Mouse (Mus musculus): ENCODE measurements around the gene Camk2g. TPM values are rescaled to one million over a fixed set of nuclear protein-coding genes. Genes with fewer than 3 reads are reported as not detected.

Gene Camk2g
- polyA plus RNA-seq, 1 experiment from 2014 or later = 180 TPM

- Histone ChIP-seq H3K36me3 (ENCODE audit: control insufficient read depth, insufficient read depth, low read length) (peaks cover 14% of the 10 kb centered on the region), H3K9me3 (replicated peaks; ENCODE audit: control insufficient read depth, low read length, poor library complexity, severe bottlenecking) (no peaks in the 10 kb centered on the region), H3K4me2 (ENCODE audit: low read length) (no peak overlapping the region), H3K9ac (ENCODE audit: low read depth, low read length) (no peak overlapping the region), H3K27ac (ENCODE audit: low read length) (no peak overlapping the region), H3K4me1 (ENCODE audit: control insufficient read depth, insufficient read depth, low read length) (peaks cover 8% of the 10 kb centered on the region), H3K27me3 (ENCODE audit: control insufficient read depth, insufficient read depth, low read depth, low read length) (no peaks in the 10 kb centered on the region), H3K4me3 (ENCODE audit: low read depth, low read length) (no peak overlapping the region)
- WGBS = 82% methylated on average over 7 of the region's 7 CpGs
- ATAC-seq = no peak
These were observed 9.2 kb downstream of the Camk2g start for GRCm38 (mm10) chr14:20784708-20785107.

DNA sequence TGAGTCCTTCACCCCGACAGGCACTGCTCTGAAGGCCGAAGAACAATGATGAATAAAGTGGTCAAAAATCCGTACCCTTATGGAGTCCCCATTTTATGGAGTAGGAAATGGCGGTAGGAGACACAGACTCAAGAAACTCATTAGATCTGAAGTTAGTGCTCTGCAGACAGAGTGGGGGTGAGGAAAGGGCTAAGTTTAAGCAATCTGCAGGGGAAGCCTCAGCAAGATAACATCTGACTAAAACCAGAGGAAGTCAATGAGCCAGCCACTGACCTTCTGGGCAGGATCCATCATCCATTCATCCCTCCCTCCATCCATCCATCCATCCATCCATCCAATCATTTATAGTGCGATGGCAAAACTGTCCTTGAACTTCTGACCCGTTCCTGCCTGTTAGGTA, 10.4 kb downstream of the Camk2g start:
- Histone ChIP-seq H3K27me3 (ENCODE audit: control insufficient read depth, insufficient read depth, low read depth, low read length) (no peaks in the 10 kb centered on the region), H3K4me2 (ENCODE audit: low read length) (no peak overlapping the region), H3K36me3 (ENCODE audit: control insufficient read depth, insufficient read depth, low read length) (peaks cover 20% of the 10 kb centered on the region), H3K4me3 (ENCODE audit: low read depth, low read length) (no peak overlapping the region), H3K9ac (ENCODE audit: low read depth, low read length) (no peak overlapping the region), H3K27ac (ENCODE audit: low read length) (no peak overlapping the region), H3K9me3 (replicated peaks; ENCODE audit: control insufficient read depth, low read length, poor library complexity, severe bottlenecking) (no peaks in the 10 kb centered on the region), H3K4me1 (ENCODE audit: control insufficient read depth, insufficient read depth, low read length) (peaks cover 6% of the 10 kb centered on the region; the same call in 1 of the 2 replicates)
- WGBS = 93% methylated on average over 6 of the region's 6 CpGs
- ATAC-seq = no peak

DNA sequence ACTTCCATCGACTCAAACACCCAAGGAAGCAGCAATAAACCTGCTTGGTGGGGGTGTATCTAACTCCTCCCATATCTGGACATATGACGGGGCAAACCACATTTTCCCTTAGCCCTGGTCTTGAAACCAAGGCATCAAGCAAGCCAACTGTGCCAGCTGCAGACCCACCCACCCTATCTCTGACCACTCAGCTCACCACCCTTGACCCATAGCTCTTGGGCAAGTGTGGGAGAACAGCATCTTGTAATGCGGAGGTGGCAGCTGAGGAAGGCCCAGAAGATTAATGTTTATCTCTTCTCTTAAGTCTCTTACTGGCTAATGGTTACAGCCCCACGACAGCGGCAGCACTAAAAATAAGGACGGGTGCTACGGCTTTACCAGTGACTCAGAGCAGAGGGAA, 11.0 kb downstream of the Camk2g start:
- ATAC-seq = no peak
- Histone ChIP-seq H3K9me3 (replicated peaks; ENCODE audit: control insufficient read depth, low read length, poor library complexity, severe bottlenecking) (no peaks in the 10 kb centered on the region), H3K4me3 (ENCODE audit: low read depth, low read length) (no peak overlapping the region), H3K27me3 (ENCODE audit: control insufficient read depth, insufficient read depth, low read depth, low read length) (no peaks in the 10 kb centered on the region), H3K4me1 (ENCODE audit: control insufficient read depth, insufficient read depth, low read length) (peaks cover 6% of the 10 kb centered on the region; the same call in 1 of the 2 replicates), H3K36me3 (ENCODE audit: control insufficient read depth, insufficient read depth, low read length) (peaks cover 26% of the 10 kb centered on the region), H3K4me2 (ENCODE audit: low read length) (no peak overlapping the region), H3K27ac (ENCODE audit: low read length) (no peak overlapping the region), H3K9ac (ENCODE audit: low read depth, low read length) (no peak overlapping the region)
- WGBS = 95% methylated on average over 7 of the region's 7 CpGs

DNA sequence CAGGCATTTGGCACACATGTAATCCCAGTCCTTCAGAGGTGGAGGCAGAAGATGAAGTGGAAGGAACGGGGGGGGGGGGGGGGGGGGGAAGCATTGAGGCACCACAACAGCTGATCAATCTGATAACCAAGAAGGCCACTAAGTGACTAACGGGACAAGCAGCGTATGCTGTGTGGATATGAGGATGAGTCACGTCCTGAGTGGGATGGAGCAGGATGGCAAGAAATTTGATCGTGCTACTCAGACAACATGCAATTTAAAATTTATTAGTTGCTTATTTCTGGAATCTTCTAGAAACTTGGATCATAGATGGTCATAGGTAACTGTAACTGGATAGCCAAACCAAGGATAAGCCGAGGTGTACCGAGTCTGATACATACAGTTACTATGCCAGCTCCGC, 13.7 kb downstream of the Camk2g start:
- H3K4me1 ChIP-seq (ENCODE audit: control insufficient read depth, insufficient read depth, low read length) = peaks cover 5% of the 10 kb centered on the region
- peaks cover 22% of the 10 kb centered on the region for H3K36me3 ChIP-seq (ENCODE audit: control insufficient read depth, insufficient read depth, low read length)
- no peak for ATAC-seq
- H3K9ac ChIP-seq (ENCODE audit: low read depth, low read length) = no peak overlapping the region
- H3K9me3 ChIP-seq (replicated peaks; ENCODE audit: control insufficient read depth, low read length, poor library complexity, severe bottlenecking) = no peaks in the 10 kb centered on the region
- WGBS = 90% methylated on average over 8 of the region's 8 CpGs
- H3K4me2 ChIP-seq (ENCODE audit: low read length) = no peak overlapping the region
- H3K27ac ChIP-seq (ENCODE audit: low read length) = no peak overlapping the region
- H3K27me3 ChIP-seq (ENCODE audit: control insufficient read depth, insufficient read depth, low read depth, low read length) = no peaks in the 10 kb centered on the region
- H3K4me3 ChIP-seq (ENCODE audit: low read depth, low read length) = no peak overlapping the region

DNA sequence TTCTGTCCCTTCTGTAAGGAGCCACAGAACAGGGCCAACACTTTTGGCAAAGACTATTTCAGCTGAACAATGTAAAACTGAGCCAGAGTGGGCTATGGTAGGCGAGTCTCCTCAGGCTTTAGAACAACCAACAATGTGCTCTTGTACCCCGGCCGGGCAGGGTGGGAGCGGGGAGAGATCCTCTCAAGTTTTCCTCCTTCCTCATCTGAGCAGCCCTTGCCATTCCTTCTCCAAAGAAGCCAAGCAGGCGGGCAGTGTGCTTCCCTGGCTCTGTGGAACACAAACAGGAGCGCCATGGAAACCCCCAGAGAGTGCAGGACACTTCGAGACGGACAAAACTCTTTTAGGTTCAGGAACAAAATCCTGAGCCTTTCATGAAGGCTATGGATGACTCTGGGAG, 15.4 kb downstream of the Camk2g start:
- ATAC-seq = peak; percentile 61; the same call in 1 of the 2 replicates
- H3K4me3 ChIP-seq (ENCODE audit: low read depth, low read length) = no peak overlapping the region
- H3K27ac ChIP-seq (ENCODE audit: low read length) = peak overlapping the region; percentile 43; the same call in 1 of the 2 replicates
- H3K36me3 ChIP-seq (ENCODE audit: control insufficient read depth, insufficient read depth, low read length) = peaks cover 16% of the 10 kb centered on the region
- no peak overlapping the region for H3K4me2 ChIP-seq (ENCODE audit: low read length)
- H3K9ac ChIP-seq (ENCODE audit: low read depth, low read length) = no peak overlapping the region
- H3K4me1 ChIP-seq (ENCODE audit: control insufficient read depth, insufficient read depth, low read length) = peaks cover 10% of the 10 kb centered on the region
- 78% methylated on average over 8 of the region's 8 CpGs for WGBS
- no peaks in the 10 kb centered on the region for H3K27me3 ChIP-seq (ENCODE audit: control insufficient read depth, insufficient read depth, low read depth, low read length)
- H3K9me3 ChIP-seq (replicated peaks; ENCODE audit: control insufficient read depth, low read length, poor library complexity, severe bottlenecking) = no peaks in the 10 kb centered on the region

DNA sequence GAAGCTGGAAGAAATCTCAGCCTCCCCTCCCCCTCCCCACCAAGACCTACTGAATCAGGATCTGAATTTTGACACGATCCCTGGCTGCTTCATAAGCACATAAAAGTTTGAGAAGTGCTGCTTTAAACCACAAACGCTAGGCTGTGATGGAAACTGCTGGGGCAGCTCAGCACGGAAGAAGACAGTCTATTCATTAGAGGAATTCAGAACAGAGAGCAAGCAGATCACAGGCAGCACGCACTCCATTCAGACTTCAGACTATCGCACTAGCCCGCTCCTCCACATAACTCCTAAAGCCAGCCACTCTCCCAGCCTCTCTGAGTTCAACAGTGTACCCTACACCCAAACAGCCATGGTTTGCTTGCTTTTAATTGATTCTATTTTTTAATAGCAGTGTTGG, 18.2 kb downstream of the Camk2g start:
- Histone ChIP-seq H3K4me1 (ENCODE audit: control insufficient read depth, insufficient read depth, low read length) (peaks cover 12% of the 10 kb centered on the region), H3K27ac (ENCODE audit: low read length) (peak overlapping the region; percentile 10; the same call in 1 of the 2 replicates), H3K4me2 (ENCODE audit: low read length) (no peak overlapping the region), H3K27me3 (ENCODE audit: control insufficient read depth, insufficient read depth, low read depth, low read length) (no peaks in the 10 kb centered on the region), H3K4me3 (ENCODE audit: low read depth, low read length) (no peak overlapping the region), H3K9me3 (replicated peaks; ENCODE audit: control insufficient read depth, low read length, poor library complexity, severe bottlenecking) (no peaks in the 10 kb centered on the region), H3K9ac (ENCODE audit: low read depth, low read length) (no peak overlapping the region), H3K36me3 (ENCODE audit: control insufficient read depth, insufficient read depth, low read length) (peaks cover 15% of the 10 kb centered on the region)
- WGBS = 6% methylated on average over 6 of the region's 6 CpGs
- ATAC-seq = peak; percentile 63; the same call in 1 of the 2 replicates

- Histone ChIP-seq H3K4me3 (ENCODE audit: low read depth, low read length) (no peak overlapping the region), H3K36me3 (ENCODE audit: control insufficient read depth, insufficient read depth, low read length) (peaks cover 13% of the 10 kb centered on the region), H3K9ac (ENCODE audit: low read depth, low read length) (no peak overlapping the region), H3K27ac (ENCODE audit: low read length) (no peak overlapping the region), H3K27me3 (ENCODE audit: control insufficient read depth, insufficient read depth, low read depth, low read length) (no peaks in the 10 kb centered on the region), H3K4me2 (ENCODE audit: low read length) (no peak overlapping the region), H3K9me3 (replicated peaks; ENCODE audit: control insufficient read depth, low read length, poor library complexity, severe bottlenecking) (no peaks in the 10 kb centered on the region), H3K4me1 (ENCODE audit: control insufficient read depth, insufficient read depth, low read length) (peaks cover 12% of the 10 kb centered on the region)
- no peak for ATAC-seq
- 29% methylated on average over 3 of the region's 3 CpGs for WGBS
These were observed 20.5 kb downstream of the Camk2g start for GRCm38 (mm10) chr14:20773410-20773809.

DNA sequence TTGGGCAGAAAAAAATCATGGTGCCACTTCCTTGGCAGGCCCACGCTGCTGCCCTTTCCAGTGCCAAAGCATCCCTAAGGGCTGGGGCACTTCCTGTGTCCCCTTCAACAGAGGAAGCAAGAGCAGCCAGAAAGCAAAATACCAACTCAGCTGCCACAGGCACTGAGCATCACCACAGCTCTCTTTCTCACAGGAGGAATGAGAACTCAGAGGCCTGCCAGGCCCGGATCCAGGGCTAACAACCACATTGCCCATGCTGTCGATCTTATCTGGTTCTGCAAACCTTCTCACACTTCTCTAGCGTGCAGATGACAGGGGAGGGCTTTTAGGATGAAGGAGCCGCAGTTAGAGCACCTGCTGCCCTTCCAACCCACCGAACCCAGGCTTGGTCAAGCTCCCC, 21.1 kb downstream of the Camk2g start:
- ATAC-seq = no peak

GRCm38 (mm10) chr14:20771941-20772340, 21.9 kb downstream of the Camk2g start:
- no peak overlapping the region for H3K27ac ChIP-seq (ENCODE audit: low read length)
- no peak overlapping the region for H3K4me2 ChIP-seq (ENCODE audit: low read length)
- H3K9me3 ChIP-seq (replicated peaks; ENCODE audit: control insufficient read depth, low read length, poor library complexity, severe bottlenecking) = no peaks in the 10 kb centered on the region
- H3K4me3 ChIP-seq (ENCODE audit: low read depth, low read length) = no peak overlapping the region
- no peak overlapping the region for H3K9ac ChIP-seq (ENCODE audit: low read depth, low read length)
- peaks cover 12% of the 10 kb centered on the region for H3K4me1 ChIP-seq (ENCODE audit: control insufficient read depth, insufficient read depth, low read length)
- WGBS = 93% methylated on average over 3 of the region's 3 CpGs
- no peaks in the 10 kb centered on the region for H3K27me3 ChIP-seq (ENCODE audit: control insufficient read depth, insufficient read depth, low read depth, low read length)
- H3K36me3 ChIP-seq (ENCODE audit: control insufficient read depth, insufficient read depth, low read length) = peaks cover 7% of the 10 kb centered on the region; the same call in 1 of the 2 replicates
- no peak for ATAC-seq

More for the DNA sequence above, 21.1 kb downstream of the Camk2g start:
- Histone ChIP-seq H3K4me1 (ENCODE audit: control insufficient read depth, insufficient read depth, low read length) (peaks cover 12% of the 10 kb centered on the region), H3K9ac (ENCODE audit: low read depth, low read length) (no peak overlapping the region), H3K36me3 (ENCODE audit: control insufficient read depth, insufficient read depth, low read length) (peaks cover 8% of the 10 kb centered on the region), H3K4me3 (ENCODE audit: low read depth, low read length) (no peak overlapping the region), H3K9me3 (replicated peaks; ENCODE audit: control insufficient read depth, low read length, poor library complexity, severe bottlenecking) (no peaks in the 10 kb centered on the region), H3K27me3 (ENCODE audit: control insufficient read depth, insufficient read depth, low read depth, low read length) (no peaks in the 10 kb centered on the region), H3K27ac (ENCODE audit: low read length) (no peak overlapping the region), H3K4me2 (ENCODE audit: low read length) (no peak overlapping the region)
- 73% methylated on average over 6 of the region's 6 CpGs for WGBS

Data from midbrain, embryonic 16.5 days (tissue).